Mouse (Mus musculus): ENCODE data around the gene Acot3. TPM values are rescaled to one million over a fixed set of nuclear protein-coding genes. Genes with fewer than 3 reads are reported as not detected.
"Not testable (repeated sequence)": the region's sequence is repeated elsewhere in the genome, so short reads cannot be mapped to it uniquely, and the experiment has no call there.

Acot3 gene
- total RNA-seq (2021), result not detected
- long read RNA-seq, experiment 1, result 0 reads
- long read RNA-seq, experiment 2, result 0 reads

- DNase-seq, result no peak
Measured at GRCm38 (mm10) chr12:84051937-84052474, at the start of gene Acot3. Gene Acot3 (plus strand): TSS chr12:84052144.

GRCm38 (mm10) chr12:84003866-84004265 is 48.1 kb upstream of the Acot3 start:
- DNase-seq, result no peak

GRCm38 (mm10) chr12:84008251-84008650 is 43.7 kb upstream of the Acot3 start:
- DNase-seq, result no peak

GRCm38 (mm10) chr12:84008729-84009128 is 43.2 kb upstream of the Acot3 start:
- no peak for DNase-seq

GRCm38 (mm10) chr12:84009171-84009965 is 42.6 kb upstream of the Acot3 start, which contains the start of gene Acot1:
Gene Acot1 (plus strand): TSS chr12:84009490.
- DNase-seq, result peak; percentile 64

- no peak for DNase-seq
Measured at GRCm38 (mm10) chr12:84010201-84010600, 41.7 kb upstream of the Acot3 start.

GRCm38 (mm10) chr12:84011251-84012040 is 40.5 kb upstream of the Acot3 start:
- DNase-seq, result peak; percentile 12

GRCm38 (mm10) chr12:84013130-84013529 is 38.8 kb upstream of the Acot3 start:
- no peak for DNase-seq

GRCm38 (mm10) chr12:84013701-84014100 is 38.2 kb upstream of the Acot3 start:
- DNase-seq, result no peak

GRCm38 (mm10) chr12:84020528-84020927 is 31.4 kb upstream of the Acot3 start:
- peak; percentile 59 for DNase-seq

GRCm38 (mm10) chr12:84022266-84022665 is 29.7 kb upstream of the Acot3 start:
- not testable (repeated sequence) for DNase-seq

GRCm38 (mm10) chr12:84023052-84023745 is 28.7 kb upstream of the Acot3 start:
- no peak for DNase-seq

- no peak for DNase-seq
Measured at GRCm38 (mm10) chr12:84025888-84026287, 26.1 kb upstream of the Acot3 start.

- not testable (repeated sequence) for DNase-seq
Measured at GRCm38 (mm10) chr12:84028328-84028727, 23.6 kb upstream of the Acot3 start.

- not testable (repeated sequence) for DNase-seq
Measured at GRCm38 (mm10) chr12:84029043-84029442, 22.9 kb upstream of the Acot3 start.

- DNase-seq, result peak; percentile 37
Measured at GRCm38 (mm10) chr12:84030659-84031332, 21.1 kb upstream of the Acot3 start.

- no peak for DNase-seq
Measured at GRCm38 (mm10) chr12:84032854-84033253, 19.1 kb upstream of the Acot3 start.

- DNase-seq, result not testable (repeated sequence)
Measured at GRCm38 (mm10) chr12:84033302-84033701, 18.6 kb upstream of the Acot3 start.

- DNase-seq, result no peak
Measured at GRCm38 (mm10) chr12:84034108-84034507, 17.8 kb upstream of the Acot3 start.

GRCm38 (mm10) chr12:84038241-84038640 is 13.7 kb upstream of the Acot3 start, which contains the start of gene Acot4:
Gene Acot4 (plus strand): TSS chr12:84038379.
- DNase-seq, result not testable (repeated sequence)

- DNase-seq, result not testable (repeated sequence)
Measured at GRCm38 (mm10) chr12:84038691-84039111, 13.2 kb upstream of the Acot3 start, which contains the start of gene Gm49366. Gene Gm49366 (plus strand): TSS chr12:84038935.

All from gastrocnemius, postnatal 25 days (tissue).